Mouse (Mus musculus) adrenal gland, postnatal 14 days (tissue): ENCODE measurements around the gene Scyl2. TPM values are rescaled to one million over a fixed set of nuclear protein-coding genes. Genes with fewer than 3 reads are reported as not detected.
"Not testable (repeated sequence)": the region's sequence is repeated elsewhere in the genome, so short reads cannot be mapped to it uniquely, and the experiment has no call there.

Source experiments
- DNase-seq: peaks from one replicate; pipeline ENCODE4 v3.0.0; 2021; ENCODE audit warnings: mixed read lengths
- total RNA-seq: library from RNA; stranded (reverse); gene quantifications from 2 replicates; pipeline ENCODE4 v1.2.3, GENCODE M21; 2021

Gene Scyl2
- total RNA-seq, 1 experiment from 2014 or later = 45.8 TPM

GRCm38 (mm10) chr10:89679448-89679847 is 6.6 kb downstream of the Scyl2 start:
- DNase-seq = no peak

DNA sequence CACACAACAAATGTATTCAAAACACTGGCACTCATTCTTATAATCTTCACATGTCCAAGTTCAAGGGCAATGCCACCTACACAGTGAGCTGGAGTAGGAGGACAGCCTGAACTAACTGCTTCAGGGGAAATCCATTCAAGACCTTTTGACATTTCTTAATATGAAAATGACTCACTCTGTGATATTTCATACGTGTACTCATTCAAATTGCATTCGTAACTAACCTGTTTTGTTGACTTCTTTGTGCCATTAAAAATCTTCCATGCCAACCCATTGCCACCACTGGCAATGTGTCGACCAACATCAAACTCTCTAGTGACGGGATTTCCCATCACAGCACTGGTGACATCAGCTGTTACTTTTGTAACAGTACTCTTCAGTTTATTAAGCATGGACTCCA is 8.0 kb downstream of the Scyl2 start:
- DNase-seq = no peak

GRCm38 (mm10) chr10:89676609-89677008 is 9.5 kb downstream of the Scyl2 start:
- no peak for DNase-seq

DNA sequence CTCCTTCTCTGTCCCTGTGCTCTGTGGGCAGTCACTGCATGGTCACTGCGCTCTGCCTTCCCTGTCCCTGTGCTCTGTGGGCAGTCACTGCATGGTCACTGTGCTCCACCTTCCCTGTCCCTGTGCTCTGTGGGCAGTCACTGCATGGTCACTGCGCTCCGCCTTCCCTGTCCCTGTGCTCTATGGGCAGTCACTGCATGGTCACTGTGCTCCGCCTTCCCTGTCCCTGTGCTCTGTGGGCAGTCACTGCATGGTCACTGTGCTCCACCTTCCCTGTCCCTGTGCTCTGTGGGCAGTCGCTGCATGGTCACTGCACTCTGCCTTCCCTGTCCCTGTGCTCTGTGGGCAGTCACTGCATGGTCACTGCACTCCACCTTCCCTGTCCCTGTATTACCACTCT is 15.7 kb downstream of the Scyl2 start:
- DNase-seq = not testable (repeated sequence)

- DNase-seq = no peak
Observed at GRCm38 (mm10) chr10:89667571-89667970, 18.5 kb downstream of the Scyl2 start.

- no peak for DNase-seq
Observed at GRCm38 (mm10) chr10:89665679-89666078, 20.4 kb downstream of the Scyl2 start.

GRCm38 (mm10) chr10:89664977-89665645 is 21.0 kb downstream of the Scyl2 start:
- DNase-seq = no peak

GRCm38 (mm10) chr10:89656366-89656765 is 29.7 kb downstream of the Scyl2 start:
- peak; percentile 36 for DNase-seq

GRCm38 (mm10) chr10:89652912-89653311 is 33.2 kb downstream of the Scyl2 start:
- DNase-seq = no peak

DNA sequence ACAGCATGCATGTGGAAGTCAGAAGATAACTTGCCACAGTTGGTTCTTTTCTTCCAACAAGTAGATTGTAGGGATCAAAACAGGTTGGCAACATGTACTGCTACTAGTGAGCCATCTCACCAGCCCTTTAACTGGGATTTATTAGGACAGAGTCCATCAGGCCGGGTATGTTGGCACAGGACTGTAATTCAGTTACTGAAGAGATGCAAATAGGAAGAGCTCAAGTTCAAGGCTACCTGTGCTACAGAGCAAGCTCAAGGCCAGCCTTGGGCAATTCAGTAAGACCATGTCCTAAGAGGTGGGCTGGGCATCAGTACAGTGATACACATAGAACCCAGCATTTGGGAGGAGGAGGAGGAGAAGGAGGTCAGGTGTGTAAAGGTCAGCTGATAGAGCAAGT is 34.4 kb downstream of the Scyl2 start:
- DNase-seq = peak; percentile 14

DNA sequence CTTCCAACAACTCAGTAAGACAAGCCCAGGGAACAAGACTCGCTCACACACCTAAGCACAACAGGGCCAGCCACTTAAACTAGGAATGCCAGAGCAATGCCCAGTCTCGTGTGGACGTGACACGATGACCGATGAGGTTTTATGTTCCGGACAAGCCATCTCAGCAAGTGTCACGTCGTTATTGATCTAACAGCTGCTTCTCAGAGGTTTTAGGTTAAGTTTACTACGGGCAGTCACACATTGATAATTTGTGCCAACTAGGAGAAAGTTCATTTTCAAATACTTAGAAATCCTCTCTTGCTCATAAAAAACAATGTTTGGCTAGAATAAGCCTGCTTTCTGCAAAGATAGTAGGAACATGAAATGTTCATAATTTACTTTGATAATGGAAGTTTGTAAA is 39.2 kb downstream of the Scyl2 start:
- DNase-seq = no peak

DNA sequence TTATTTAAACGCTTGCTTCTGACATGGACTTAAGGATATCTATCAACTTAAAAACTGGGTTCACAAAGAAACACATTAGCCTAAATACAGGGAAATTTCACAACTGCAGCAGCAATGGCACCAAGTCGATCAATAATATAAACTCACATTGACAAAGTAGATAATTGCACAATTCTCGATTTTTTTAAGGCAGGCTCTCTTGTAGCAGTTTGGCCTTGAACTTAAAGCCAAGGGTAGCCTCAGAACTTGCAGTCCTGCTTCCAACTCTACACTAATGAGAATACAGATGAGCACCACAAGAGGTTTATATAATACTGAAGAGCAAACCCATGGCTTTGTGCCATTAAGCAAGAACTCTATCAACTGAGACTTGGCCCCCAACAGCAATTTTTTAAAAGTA is 49.1 kb downstream of the Scyl2 start:
- no peak for DNase-seq

GRCm38 (mm10) chr10:89635018-89635417 is 51.1 kb downstream of the Scyl2 start:
- DNase-seq = peak; percentile 61

DNA sequence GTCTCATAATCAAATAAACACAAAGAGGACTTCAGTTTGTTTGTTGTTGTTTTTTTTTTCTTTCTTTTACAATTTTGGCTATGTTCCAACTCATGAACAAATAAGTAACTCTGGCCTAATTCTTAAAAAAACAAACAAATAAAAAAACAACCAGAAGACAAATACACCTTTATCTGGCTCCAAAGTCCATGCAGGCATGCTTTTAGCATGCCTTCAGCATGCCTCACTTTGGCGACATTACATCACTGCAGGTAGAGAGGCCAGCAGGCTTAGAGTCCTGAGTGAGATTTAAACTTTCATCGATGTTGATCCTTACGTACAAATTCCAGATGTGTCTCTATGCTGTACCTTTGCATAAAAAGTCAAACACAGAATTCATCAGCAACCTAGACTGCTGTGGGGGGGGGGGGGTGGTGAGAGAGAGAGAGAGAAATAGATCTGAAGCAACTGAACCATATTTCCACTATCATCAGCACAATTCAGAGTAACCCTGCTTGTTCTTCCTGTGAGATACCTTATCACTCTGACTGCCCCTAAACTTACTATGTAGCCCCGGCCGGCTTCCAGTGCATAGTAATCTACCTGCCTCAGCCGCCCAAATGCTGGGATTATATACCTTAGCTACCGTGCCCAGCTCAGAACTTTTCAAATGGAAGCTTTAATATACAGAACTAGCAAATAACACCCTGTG is 52.2 kb downstream of the Scyl2 start:
- no peak for DNase-seq

DNA sequence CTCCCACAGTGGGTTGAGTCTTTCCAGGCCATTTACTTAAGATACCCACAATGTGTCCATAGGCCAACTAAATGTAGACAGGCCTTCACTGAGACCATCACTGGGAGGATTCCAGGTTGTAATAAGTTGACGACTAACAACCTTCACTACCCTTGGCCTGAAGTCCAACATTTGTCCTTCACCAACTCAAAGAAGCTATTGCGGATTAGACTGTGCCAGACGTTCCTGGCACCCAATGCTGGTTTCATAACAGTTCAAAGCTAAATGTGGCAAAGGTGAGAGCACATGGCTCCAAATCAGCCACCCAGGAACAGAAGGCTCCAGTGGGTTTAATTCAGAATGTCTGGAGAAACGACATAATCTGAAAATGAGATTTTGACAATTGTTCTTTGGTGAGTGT is 53.0 kb downstream of the Scyl2 start:
- peak; percentile 67 for DNase-seq

- DNase-seq = no peak
Observed at GRCm38 (mm10) chr10:89631831-89632230, 54.3 kb downstream of the Scyl2 start.

GRCm38 (mm10) chr10:89630564-89630963 is 55.5 kb downstream of the Scyl2 start:
- no peak for DNase-seq

- DNase-seq = peak; percentile 58
Observed at GRCm38 (mm10) chr10:89630052-89630451, 56.0 kb downstream of the Scyl2 start.

- DNase-seq = no peak
Observed at GRCm38 (mm10) chr10:89626714-89627113, 59.4 kb downstream of the Scyl2 start.

DNA sequence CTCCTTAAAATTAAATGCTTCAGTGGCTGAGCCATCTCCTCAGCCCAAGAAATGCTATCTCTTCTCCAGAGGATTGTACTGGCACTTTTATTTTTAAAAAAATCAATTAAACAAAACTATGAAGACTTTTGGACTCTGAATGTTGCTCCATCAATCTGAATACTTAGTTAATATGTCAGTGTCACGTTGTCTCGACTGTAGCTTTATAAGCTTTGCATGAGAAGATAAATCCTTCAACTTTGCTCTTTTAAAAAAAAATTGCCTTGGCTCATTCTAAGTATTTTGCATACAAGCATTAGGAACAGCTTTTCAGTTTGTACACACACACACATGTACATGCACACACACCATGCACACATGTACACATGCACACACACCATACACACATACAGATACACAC is 61.9 kb downstream of the Scyl2 start:
- no peak for DNase-seq

- no peak for DNase-seq
Observed at GRCm38 (mm10) chr10:89621129-89621528, 65.0 kb downstream of the Scyl2 start, which contains the start of gene Slc17a8. TSS of gene Slc17a8 (minus strand) at chr10:89621253.

DNA sequence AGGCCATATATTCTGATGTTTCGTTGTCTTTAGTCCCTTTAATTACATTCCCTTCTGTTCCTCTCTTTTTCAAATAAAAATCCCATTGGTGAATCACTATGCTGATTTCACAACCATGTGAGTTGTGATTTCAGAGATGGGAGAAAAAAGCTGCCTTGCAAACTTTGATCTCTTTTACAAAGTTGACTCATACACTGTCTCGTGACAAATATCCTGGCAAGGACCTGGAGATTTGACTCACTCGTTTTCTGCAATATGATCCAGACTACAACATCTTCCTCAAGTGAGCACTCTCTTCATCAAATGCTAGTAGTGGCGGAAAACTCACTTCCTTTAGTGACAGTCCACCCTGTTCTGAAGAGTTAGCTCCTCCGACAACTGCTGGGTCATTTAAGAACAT is 86.8 kb downstream of the Scyl2 start:
- DNase-seq = peak; percentile 39

DNA sequence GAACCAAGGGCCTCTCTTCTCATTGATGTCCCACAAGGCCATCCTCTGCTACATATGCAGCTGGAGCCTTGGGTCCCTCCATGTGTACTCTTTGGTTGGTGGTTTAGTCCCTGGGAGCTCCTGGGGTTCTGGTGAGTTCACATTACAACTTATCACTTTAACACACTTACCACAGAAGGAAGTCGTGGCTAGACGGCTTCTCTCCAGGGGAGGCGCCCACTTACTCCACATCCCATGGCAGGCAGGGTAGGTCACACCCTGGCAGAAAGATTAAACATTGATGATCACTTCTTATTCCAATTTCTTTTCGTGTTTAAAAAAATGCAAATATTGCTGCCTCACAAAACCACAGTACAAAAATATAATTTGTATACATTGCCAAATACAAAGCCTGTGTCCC is 88.8 kb downstream of the Scyl2 start:
- DNase-seq = no peak

DNA sequence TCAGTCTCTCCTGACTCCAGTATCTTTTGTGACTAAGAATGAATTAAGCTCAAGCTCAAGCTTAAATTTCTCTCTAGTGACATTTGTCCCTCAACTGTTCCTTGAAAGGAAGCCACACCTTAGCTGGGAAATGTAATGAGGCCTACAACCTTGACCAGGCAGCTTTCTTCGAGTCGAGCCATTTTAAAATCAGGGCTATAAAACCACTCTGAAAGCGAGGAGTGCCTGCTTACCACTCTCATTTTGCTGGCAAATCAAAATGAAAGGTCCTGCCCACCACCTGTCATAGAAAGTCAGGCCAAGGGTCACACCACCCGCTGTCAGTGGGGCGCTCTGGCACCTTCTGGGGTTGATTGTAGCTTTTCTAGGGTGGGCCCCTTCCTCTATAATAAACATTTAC is 90.2 kb downstream of the Scyl2 start:
- no peak for DNase-seq
